Mouse (Mus musculus): Measurements from ENCODE around the gene Msx3. TPM values are rescaled to one million over a fixed set of nuclear protein-coding genes. Genes with fewer than 3 reads are reported as not detected.
A peak's percentile ranks its signal among the peaks of the same experiment; 100 is the strongest.

Msx3 gene
- not detected in 2 replicates for polyA plus RNA-seq (2015; fragmentation: Nextera tagmentation; extraction: Ambion mirVana)

DNA sequence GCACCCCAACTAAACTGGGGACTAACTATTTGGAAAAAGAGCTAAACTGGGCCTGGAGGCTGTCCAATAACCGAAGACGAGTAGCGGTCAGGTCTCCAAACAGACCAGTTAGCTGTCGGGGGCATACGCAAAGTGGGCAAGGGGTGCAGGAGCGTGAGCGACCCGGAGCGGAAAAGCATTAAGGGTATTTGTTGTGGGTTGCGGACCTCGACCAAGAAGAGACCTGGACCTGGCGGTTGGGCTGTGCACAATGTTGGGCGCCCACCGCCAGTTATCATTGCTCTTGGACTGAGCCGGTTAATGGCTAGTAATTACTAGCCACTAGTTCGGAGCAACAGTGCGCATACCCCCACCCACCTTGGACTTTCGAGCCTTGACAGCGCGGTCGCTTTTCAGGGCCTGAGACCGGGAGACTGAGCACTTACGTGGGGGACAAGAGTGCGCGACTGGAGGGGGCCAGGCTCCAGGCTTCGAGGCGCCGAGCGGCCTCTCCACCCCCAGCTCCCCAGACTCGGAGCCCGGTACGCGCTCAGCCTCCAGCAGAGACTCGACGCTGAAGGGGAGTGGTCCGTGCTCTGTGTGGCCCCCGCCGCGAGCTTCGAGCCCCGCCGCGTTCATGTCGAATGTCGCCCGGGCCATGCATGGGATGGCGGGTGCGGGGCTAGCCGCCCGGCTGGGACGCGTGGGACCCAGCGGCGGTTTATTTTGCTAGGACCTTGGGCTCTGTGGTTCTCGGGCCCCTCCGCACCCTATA, at the start of gene Msx3:
Gene Msx3, minus strand, starts transcription at position 729 of the 754 bp plus-strand sequence.
- peaks cover 12% of the 10 kb centered on the region; the same call in 1 of the 2 replicates for H3K4me1 ChIP-seq (replicated peaks; ENCODE audit: insufficient read depth, low read length)
- no peak for TF ChIP-seq CTCF (IDR thresholded peaks at IDR 0.05; ENCODE audit: low read depth)
- no peak within 1 kb of the TSS for H3K9ac ChIP-seq (ENCODE audit: low read depth, low read length)
- ATAC-seq (replicated peaks; ENCODE audit: low FRiP score, low read depth), result peak; percentile 49; the same call in 1 of the 2 replicates
- H3K27ac ChIP-seq, result no peak within 1 kb of the TSS
- H3K9me3 ChIP-seq (replicated peaks; ENCODE audit: low read length), result no peaks in the 10 kb centered on the region
- no peak for DNase-seq (ENCODE audit: low spot score)
- WGBS, result under 1% methylated on average over 56 of the region's 56 CpGs
- peak within 1 kb of the TSS; percentile 27 for H3K4me3 ChIP-seq (replicated peaks; ENCODE audit: low read depth, low read length)
- no peaks in the 10 kb centered on the region for H3K36me3 ChIP-seq (ENCODE audit: insufficient read depth, low read length)
- peak within 1 kb of the TSS; percentile 65 for H3K4me2 ChIP-seq (ENCODE audit: low read length)
- H3K27me3 ChIP-seq (ENCODE audit: insufficient read depth, low read length), result peaks cover 65% of the 10 kb centered on the region

DNA sequence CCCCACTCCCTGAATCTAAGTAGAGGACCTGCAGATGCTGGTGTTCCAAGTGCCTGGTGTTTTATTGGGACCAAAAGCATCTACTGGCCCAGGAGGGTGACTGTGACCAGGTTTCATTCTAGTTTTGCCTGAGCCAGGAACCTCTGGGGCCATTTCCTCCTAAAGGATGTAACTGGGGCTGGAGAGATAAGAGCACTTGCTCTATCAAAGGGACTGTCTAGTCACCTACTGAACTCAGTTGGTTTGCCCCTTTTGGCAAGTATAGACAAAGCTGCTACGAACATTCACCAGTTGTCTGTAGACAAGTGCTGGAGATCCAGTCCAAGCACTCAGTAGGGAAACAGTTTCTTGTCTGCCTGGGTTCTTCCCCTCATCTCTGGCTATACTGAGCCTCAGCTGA, 49.6 kb upstream of the Msx3 start:
- Histone ChIP-seq H3K4me2 (ENCODE audit: low read length) (no peak overlapping the region), H3K27me3 (ENCODE audit: insufficient read depth, low read length) (no peaks in the 10 kb centered on the region), H3K27ac (no peak overlapping the region), H3K36me3 (ENCODE audit: insufficient read depth, low read length) (no peaks in the 10 kb centered on the region), H3K9ac (ENCODE audit: low read depth, low read length) (no peak overlapping the region), H3K4me3 (replicated peaks; ENCODE audit: low read depth, low read length) (no peak overlapping the region), H3K9me3 (replicated peaks; ENCODE audit: low read length) (no peaks in the 10 kb centered on the region), H3K4me1 (replicated peaks; ENCODE audit: insufficient read depth, low read length) (peaks cover 4% of the 10 kb centered on the region; the same call in 1 of the 2 replicates)
- no peak for TF ChIP-seq CTCF (IDR thresholded peaks at IDR 0.05; ENCODE audit: low read depth)
- DNase-seq (ENCODE audit: low spot score) (no peak), ATAC-seq (replicated peaks; ENCODE audit: low FRiP score, low read depth) (no peak)
- 88% methylated on average over 1 of the region's 1 CpGs for WGBS

DNA sequence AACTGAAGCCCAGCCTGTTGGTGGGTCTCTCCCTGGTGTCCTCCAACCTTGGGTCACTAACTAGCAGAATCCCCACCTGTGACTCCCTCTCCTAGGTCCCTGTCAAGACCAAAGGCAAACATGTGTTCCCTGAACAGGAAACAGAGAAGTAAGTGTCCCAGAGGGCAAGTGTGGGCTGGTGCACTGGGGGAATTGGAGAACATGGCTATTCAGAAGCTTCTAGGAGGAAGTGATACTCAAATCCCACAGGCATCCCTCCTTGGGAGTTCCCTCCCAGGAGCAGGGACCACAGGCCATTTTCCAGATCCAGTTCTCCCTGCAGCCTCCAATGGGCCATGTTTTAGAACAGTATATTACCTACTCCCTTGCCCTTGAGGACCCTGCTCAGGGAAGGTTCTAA, 47.2 kb upstream of the Msx3 start:
- DNase-seq (ENCODE audit: low spot score) (no peak), ATAC-seq (replicated peaks; ENCODE audit: low FRiP score, low read depth) (no peak)
- Histone ChIP-seq H3K4me3 (replicated peaks; ENCODE audit: low read depth, low read length) (no peak overlapping the region), H3K4me1 (replicated peaks; ENCODE audit: insufficient read depth, low read length) (no peaks in the 10 kb centered on the region; the same call in 1 of the 2 replicates), H3K36me3 (ENCODE audit: insufficient read depth, low read length) (no peaks in the 10 kb centered on the region), H3K4me2 (ENCODE audit: low read length) (no peak overlapping the region), H3K27ac (no peak overlapping the region), H3K9ac (ENCODE audit: low read depth, low read length) (no peak overlapping the region), H3K27me3 (ENCODE audit: insufficient read depth, low read length) (no peaks in the 10 kb centered on the region), H3K9me3 (replicated peaks; ENCODE audit: low read length) (no peaks in the 10 kb centered on the region)
- TF ChIP-seq CTCF (IDR thresholded peaks at IDR 0.05; ENCODE audit: low read depth), result no peak

DNA sequence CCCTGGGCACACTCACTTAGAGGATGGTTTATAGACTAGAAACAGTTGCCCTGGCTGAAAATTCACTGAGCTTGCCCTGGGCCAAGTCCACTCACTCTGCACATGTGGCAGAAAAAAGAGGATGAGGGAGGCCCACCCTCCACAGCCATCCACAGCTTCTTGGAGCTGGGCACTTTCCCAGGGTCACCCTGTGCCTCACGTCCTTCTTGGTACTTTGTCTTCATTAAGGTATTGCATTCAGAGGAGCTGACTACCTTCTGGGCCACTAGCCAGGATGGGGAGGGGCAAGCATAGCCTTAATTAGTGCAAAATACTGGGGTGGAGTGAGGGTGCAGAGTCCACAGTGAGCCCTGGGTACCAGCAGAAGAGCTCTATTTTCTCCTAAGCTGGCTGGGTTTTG, 46.7 kb upstream of the Msx3 start:
- DNase-seq (ENCODE audit: low spot score) (no peak), ATAC-seq (replicated peaks; ENCODE audit: low FRiP score, low read depth) (peak; percentile 78)
- no peaks in the 10 kb centered on the region for H3K27me3 ChIP-seq (ENCODE audit: insufficient read depth, low read length)
- no peak overlapping the region for H3K4me3 ChIP-seq (replicated peaks; ENCODE audit: low read depth, low read length)
- H3K27ac ChIP-seq, result peak overlapping the region; percentile 51; the same call in 1 of the 2 replicates
- H3K9ac ChIP-seq (ENCODE audit: low read depth, low read length), result no peak overlapping the region
- H3K4me2 ChIP-seq (ENCODE audit: low read length), result no peak overlapping the region
- H3K4me1 ChIP-seq (replicated peaks; ENCODE audit: insufficient read depth, low read length), result no peaks in the 10 kb centered on the region
- WGBS, result 35% methylated on average over 1 of the region's 1 CpGs
- H3K9me3 ChIP-seq (replicated peaks; ENCODE audit: low read length), result no peaks in the 10 kb centered on the region
- TF ChIP-seq CTCF (IDR thresholded peaks at IDR 0.05; ENCODE audit: low read depth), result no peak
- no peaks in the 10 kb centered on the region for H3K36me3 ChIP-seq (ENCODE audit: insufficient read depth, low read length)

DNA sequence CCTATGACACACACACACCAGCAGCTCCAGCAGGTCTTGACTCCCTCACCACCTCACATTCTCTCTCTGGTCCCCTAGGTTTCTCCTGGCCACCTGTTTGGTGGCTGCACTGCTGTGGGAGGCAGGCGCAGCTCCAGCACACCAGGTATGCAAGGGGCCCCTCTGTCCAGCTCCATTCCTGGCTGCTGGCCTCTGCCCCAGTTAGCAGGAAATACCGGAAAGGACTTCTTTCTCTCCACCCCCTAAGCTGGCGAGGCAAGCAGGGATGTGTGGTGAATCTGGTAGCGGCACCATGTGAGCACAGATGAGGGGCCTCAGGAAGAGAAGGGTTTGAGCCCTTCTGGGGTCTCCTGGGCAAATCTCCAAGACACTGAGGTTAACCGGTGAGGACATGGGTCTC, 46.1 kb upstream of the Msx3 start:
- no peak overlapping the region for H3K4me2 ChIP-seq (ENCODE audit: low read length)
- ATAC-seq (replicated peaks; ENCODE audit: low FRiP score, low read depth), result peak; percentile 67; the same call in 1 of the 2 replicates
- H3K27me3 ChIP-seq (ENCODE audit: insufficient read depth, low read length), result no peaks in the 10 kb centered on the region
- peak; percentile 7 for DNase-seq (ENCODE audit: low spot score)
- no peak overlapping the region for H3K4me3 ChIP-seq (replicated peaks; ENCODE audit: low read depth, low read length)
- H3K27ac ChIP-seq, result peak overlapping the region; percentile 51; the same call in 1 of the 2 replicates
- no peaks in the 10 kb centered on the region for H3K4me1 ChIP-seq (replicated peaks; ENCODE audit: insufficient read depth, low read length)
- no peaks in the 10 kb centered on the region for H3K9me3 ChIP-seq (replicated peaks; ENCODE audit: low read length)
- H3K36me3 ChIP-seq (ENCODE audit: insufficient read depth, low read length), result no peaks in the 10 kb centered on the region
- no peak overlapping the region for H3K9ac ChIP-seq (ENCODE audit: low read depth, low read length)
- WGBS, result 35% methylated on average over 5 of the region's 5 CpGs
- no peak for TF ChIP-seq CTCF (IDR thresholded peaks at IDR 0.05; ENCODE audit: low read depth)

DNA sequence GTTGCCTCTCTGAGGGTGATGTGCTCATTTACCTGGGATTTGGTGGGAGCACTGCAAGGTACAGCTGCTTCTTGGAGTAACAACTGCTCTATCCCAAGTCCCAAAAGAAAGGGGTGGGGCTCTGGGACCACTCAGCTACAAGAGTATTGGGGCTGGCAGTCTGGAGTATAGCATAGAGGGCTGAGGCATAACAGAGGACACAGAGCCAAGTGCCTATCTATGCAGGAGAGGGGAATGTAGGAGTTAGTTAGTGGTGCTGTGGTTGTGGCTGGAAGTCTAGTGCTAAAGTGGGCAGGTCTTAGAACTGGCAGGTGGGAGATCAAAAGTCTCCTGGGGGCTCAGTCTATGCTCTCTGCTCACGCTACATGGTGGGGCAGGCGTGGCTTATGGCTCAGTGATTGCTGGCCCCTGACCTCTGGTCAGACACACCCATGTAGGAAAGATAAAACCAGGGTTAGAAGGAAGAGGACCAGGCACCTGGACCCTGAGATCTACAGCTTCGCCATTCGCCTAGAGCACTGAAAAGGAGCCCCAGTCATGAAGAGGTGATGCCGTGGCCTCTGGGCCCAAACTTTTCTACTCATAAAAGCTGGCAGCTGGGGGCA, 44.1 kb upstream of the Msx3 start, which contains the start of gene Prap1:
Gene Prap1, plus strand, starts transcription at position 472 of the 605 bp plus-strand sequence.
- no peaks in the 10 kb centered on the region for H3K27me3 ChIP-seq (ENCODE audit: insufficient read depth, low read length)
- no peaks in the 10 kb centered on the region for H3K36me3 ChIP-seq (ENCODE audit: insufficient read depth, low read length)
- H3K9ac ChIP-seq (ENCODE audit: low read depth, low read length), result no peak within 1 kb of the TSS
- no peaks in the 10 kb centered on the region for H3K9me3 ChIP-seq (replicated peaks; ENCODE audit: low read length)
- WGBS, result 65% methylated on average over 5 of the region's 5 CpGs
- no peak for DNase-seq (ENCODE audit: low spot score)
- no peak within 1 kb of the TSS for H3K4me3 ChIP-seq (replicated peaks; ENCODE audit: low read depth, low read length)
- H3K27ac ChIP-seq, result no peak within 1 kb of the TSS
- no peak within 1 kb of the TSS for H3K4me2 ChIP-seq (ENCODE audit: low read length)
- H3K4me1 ChIP-seq (replicated peaks; ENCODE audit: insufficient read depth, low read length), result no peaks in the 10 kb centered on the region
- no peak for TF ChIP-seq CTCF (IDR thresholded peaks at IDR 0.05; ENCODE audit: low read depth)
- no peak for ATAC-seq (replicated peaks; ENCODE audit: low FRiP score, low read depth)

All from kidney, postnatal 0 days (tissue).